Mouse (Mus musculus) testis, adult 2 months (tissue): ENCODE results near the gene Hand2.

Experiments
- CTCF ChIP-seq: fragments of 200-500 bp; IDR thresholded peaks from 2 replicates; pipeline ENCODE4 v1.5.1; 2012; ENCODE audit warnings: low read depth, mild to moderate bottlenecking, inconsistent platforms, low read length, moderate library complexity; ENCODE audit not compliant: control insufficient read depth, insufficient read depth, insufficient replicate concordance
- POLR2A ChIP-seq: fragments of 200-500 bp; IDR thresholded peaks from 2 replicates; pipeline ENCODE4 v1.6.1; 2012; ENCODE audit warnings: low read depth, mild to moderate bottlenecking, inconsistent platforms, low read length, moderate library complexity; ENCODE audit not compliant: control insufficient read depth

GRCm38 (mm10) chr8:57348251-57348650 is 27.5 kb downstream of the Hand2 start:
- TF ChIP-seq CTCF (no peak), POLR2A (no peak)
